Mouse (Mus musculus) retina, postnatal 1 day (tissue): ENCODE measurements around the gene Il34.

Experiments
- DNase-seq: peaks from one replicate; pipeline ENCODE4 v3.0.0-alpha.2; 2012

The Il34 gene

DNA sequence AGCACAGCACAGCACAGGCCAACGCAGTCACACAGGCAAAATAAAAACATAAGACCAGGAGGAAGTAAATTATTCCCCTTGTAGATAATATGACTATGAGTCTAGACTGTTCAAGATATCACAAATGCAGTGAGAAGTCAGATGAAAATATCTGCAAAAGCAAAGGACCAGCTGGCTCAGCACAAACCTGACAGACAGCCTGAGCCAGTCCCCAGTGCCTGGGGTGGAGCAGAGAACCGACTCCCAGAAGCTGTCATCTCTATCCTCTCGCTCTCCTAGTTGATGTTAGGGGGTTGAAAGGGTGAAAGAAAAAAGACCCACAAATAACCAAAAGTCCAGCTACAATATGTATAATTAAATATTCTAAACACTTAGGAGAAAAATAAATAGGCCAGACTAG is 30.0 kb downstream of the Il34 start:
- DNase-seq, result no peak

- no peak for DNase-seq
Observed at GRCm38 (mm10) chr8:110775316-110775715, 30.4 kb downstream of the Il34 start.

- DNase-seq, result no peak
Observed at GRCm38 (mm10) chr8:110774725-110775124, 31.0 kb downstream of the Il34 start.

- no peak for DNase-seq
Observed at GRCm38 (mm10) chr8:110774047-110774446, 31.7 kb downstream of the Il34 start.

DNA sequence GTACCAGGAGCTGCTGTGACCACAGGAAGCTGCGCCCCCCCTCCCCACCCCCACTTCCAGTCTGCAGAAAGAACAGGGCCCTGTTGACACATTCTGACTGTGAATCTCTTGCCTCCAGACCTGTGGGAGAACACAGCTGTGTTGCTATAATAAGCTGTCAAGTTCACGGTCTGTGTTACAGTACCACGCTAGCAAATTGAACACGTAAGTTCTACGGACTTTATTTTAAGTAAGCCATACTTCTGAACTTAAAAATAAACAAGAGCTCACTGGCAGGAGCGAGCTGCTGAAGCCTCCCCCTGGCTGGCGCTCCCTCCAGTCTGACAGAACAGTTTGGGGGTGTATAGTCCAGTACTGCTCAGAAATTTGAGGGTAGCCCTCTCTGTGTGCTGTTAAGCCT is 33.3 kb downstream of the Il34 start:
- no peak for DNase-seq

- no peak for DNase-seq
Observed at GRCm38 (mm10) chr8:110767261-110767660, 38.5 kb downstream of the Il34 start.

DNA sequence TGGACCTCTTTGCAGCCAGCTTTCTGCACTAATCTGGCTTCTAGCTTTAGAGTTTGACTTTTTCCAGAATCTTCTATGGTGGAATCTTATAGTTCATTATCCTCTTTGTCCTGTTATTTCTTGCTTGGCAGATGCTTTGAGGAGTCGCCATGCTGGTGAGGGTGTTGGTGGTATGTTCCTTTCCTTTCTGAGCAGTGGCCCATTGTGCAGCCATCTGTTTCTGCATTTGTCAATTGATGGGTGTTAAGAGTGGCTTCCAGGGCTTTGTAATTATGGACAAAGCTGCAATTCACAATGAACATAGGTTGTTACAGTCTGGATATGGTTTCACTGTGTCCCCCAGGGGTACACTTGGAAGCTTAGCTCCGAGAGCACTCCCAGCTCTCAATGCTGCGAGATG is 41.1 kb downstream of the Il34 start:
- DNase-seq, result no peak

DNA sequence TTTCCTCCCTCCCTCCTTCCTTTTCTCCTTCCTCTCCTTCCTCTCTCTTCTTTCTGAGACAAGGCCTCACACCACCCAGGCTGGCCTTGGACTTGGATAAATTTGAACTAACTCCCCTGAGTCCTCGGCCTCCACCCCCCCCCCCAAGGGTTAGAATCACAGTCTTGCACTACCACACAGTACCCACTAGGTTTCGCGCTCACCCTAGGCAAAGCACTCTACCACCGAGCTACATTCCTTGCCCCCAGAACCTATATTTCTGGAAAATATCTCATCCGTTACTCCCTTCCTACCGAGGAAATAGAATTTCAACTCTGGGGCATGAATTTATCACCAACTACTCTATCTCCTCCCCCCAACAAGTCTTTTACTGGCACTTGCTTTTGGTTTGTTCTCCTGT is 43.7 kb downstream of the Il34 start:
- DNase-seq, result no peak

- DNase-seq, result no peak
Observed at GRCm38 (mm10) chr8:110761185-110761584, 44.5 kb downstream of the Il34 start.

GRCm38 (mm10) chr8:110760280-110760940 is 45.3 kb downstream of the Il34 start:
- no peak for DNase-seq

DNA sequence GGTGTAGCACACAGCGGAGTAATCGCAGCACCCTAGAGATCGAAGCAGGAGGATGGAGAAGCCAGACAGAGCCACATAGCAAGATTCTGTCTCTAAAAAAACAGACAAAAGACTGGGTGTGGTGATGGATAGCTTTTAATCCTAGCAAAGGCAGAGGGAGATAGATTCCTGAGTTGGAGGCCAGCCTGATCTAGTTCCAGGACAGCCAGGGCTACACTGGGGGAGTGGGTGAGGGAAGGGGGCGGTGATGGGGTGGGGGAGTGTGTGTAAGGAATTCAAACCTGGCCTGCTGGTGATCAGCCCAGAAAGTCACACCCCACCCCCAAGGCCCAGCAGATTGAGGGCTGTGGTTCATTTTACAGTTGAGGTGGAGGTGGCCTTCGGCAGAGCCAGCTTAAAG is 49.5 kb downstream of the Il34 start:
- DNase-seq, result no peak

GRCm38 (mm10) chr8:110755511-110756170 is 50.1 kb downstream of the Il34 start:
- DNase-seq, result no peak

DNA sequence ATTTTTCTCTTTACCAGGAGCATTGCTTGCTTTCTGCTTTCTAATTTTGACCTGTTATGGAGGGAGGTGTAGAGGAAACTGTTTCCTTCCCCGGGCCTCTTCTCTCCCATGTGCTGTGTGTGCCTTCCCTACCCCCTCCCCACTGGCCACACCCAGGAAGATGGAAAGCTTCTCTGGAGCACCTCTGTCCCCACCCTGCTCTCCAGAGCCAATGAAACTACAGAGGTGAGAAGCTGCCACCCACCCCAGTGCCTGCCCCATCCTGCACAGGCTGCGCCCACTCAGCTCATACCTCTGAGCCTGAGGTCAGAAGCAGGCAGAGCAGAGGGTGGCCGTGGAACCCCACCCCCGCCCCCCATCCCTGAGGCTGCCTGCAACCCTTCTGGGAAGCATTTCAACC is 51.0 kb downstream of the Il34 start:
- DNase-seq, result no peak

GRCm38 (mm10) chr8:110751490-110751889 is 54.2 kb downstream of the Il34 start:
- no peak for DNase-seq

- DNase-seq, result no peak
Observed at GRCm38 (mm10) chr8:110750269-110750668, 55.5 kb downstream of the Il34 start.

DNA sequence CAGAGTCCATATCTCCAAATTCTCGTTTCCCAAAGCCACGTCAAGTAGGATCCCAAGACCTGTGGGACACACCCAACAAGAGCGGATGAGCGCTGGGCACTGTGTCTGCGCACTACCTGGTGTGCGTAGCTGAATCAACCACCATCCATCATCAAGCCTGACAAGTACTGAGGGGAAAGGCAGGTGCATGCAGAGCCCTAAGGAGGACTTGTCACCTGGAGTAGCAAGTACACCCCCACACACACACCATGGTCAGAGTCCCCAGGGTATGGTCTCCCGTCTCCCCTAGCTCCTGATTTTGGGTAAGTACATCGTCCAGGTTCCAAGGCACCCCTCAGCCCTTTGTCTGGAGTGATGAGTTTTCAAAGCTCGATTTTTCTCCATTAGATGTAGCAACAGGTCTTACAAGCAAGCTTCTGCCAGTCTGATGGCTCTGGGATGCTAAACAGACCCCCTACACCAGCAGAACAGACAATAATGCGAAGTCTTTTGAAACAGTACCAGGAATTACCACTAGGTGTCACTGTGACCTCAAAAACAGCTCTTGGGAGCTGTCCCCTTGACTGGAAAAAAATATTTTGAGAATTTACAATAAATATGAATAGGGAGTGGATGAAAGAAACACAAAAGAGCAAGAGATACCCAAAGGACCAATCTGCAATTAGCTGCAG is 56.1 kb downstream of the Il34 start:
- DNase-seq, result peak; percentile 84

DNA sequence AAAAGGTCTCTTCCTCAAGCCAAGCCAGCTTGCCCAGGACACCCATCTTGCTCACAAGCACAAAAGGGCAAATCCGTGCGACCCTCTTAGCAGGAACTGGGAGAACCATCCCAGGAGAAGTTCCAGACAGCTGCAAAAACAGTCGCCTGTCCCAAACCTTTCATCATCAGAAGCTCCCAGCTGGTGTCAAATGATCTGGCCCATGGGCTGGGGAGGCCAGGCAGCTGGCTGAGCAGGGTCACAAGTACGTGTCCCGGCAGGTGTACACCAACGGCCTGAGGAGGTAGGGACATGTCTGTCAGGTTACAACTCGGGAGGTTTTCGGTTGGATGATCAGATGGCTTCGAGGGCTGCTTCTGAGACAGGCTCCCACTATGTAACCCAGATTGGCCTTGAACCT is 59.1 kb downstream of the Il34 start:
- no peak for DNase-seq

DNA sequence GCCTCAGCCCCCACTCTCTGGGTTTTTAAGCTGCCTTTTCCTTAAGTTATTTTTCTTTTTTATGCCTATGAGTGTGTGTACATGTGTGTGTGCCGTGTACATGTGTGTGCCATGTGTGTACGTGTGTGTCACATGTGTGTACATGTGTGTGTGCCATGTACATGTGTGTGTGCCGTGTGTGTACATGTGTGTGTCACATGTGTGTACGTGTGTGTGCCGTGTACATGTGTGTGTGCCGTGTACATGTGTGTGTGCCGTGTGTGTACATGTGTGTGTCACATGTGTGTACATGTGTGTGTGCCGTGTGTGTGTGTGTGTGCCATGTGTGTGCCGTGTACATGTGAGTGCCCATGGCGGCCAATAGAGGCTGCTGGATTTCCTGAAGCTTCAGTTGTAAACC is 60.6 kb downstream of the Il34 start:
- no peak for DNase-seq

DNA sequence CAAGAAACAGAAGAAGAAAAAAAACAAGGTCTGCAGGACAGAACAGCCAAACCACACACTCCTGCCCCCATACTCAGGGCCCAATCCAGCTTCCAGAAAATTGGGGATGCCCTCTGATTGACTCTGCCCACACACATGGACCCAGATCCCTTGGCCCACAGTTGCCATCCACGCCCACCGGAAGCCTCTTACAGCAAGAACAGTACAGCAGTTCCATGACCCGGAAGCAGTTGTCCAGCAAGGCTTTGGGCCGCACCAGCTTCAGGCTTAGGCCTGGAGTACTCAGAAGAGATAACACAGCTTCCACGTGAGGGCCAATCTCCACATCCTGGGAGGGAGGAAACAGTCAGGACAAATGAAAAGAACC is 63.3 kb downstream of the Il34 start:
- no peak for DNase-seq

GRCm38 (mm10) chr8:110741816-110742451 is 63.8 kb downstream of the Il34 start:
- DNase-seq, result no peak

DNA sequence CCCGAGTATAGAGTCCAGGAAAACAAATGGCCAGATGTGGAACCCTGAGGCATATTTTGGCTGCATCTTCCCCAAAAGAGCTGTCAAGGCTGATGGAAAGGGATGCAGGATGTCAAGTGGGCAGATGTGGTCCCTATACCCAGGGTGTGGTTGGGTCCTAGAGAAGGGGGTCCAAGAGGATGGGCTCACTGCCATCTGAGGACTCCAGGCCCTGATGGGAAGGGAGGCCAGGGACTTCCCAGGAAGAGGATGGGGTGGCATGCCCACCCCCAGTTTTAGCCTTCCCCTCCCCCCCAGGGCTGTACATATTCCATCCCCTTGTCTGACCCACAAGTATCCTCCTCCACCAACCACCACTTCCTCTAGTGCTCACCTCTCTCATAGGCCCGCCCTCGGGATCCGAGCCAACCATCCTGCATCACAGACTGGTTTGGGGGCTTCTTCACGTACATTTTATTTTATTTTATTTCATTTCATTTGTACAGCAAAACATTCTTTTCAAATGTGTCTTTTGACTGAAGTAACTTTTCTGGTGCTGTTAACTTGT is 65.0 kb downstream of the Il34 start:
- DNase-seq, result no peak

- DNase-seq, result no peak
Observed at GRCm38 (mm10) chr8:110738591-110739195, 67.0 kb downstream of the Il34 start.

GRCm38 (mm10) chr8:110733036-110733435 is 72.7 kb downstream of the Il34 start:
- DNase-seq, result no peak
